Comparison of ENCODE assay signal across 9 mouse cellular contexts in the genomic region with DNA sequence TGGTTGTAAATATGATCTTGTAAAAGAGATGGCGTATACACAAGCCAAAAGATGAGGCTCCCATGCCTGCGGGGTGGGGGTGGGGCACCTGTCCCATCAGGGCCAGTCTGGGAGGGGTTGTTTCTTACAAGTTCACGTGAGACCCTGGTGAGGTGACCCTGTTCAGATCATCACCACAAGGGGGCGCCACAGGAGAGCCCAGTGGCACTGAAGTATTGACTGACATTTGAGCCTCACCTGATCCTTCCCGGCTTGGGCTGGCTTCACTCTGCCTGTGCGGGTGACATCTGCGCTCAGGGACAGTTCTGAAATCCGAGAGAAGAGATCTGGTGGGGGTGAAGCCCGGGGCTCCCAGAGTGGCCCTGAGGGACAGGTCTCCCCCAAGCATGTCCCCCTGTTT. TPM values are rescaled to one million over a fixed set of nuclear protein-coding genes. Genes with fewer than 3 reads are reported as not detected.
A peak's percentile ranks its signal among the peaks of the same experiment; 100 is the strongest.
DNase-seq lines count a peak whose midpoint lies in the region; ATAC-seq and TF ChIP-seq lines count a peak whose summit lies in the region.
"Had no signal": no experiment of that assay in that cellular context is flagged by ENCODE, and none has a peak within 500 bp of the region (broad histone marks: within the 10 kb centered on the region; RNA-seq: fewer than 3 reads in every experiment).

No protein-coding gene starts in this region.

- H3K27me3 ChIP-seq in intestine, postnatal 0 days (replicated peaks; ENCODE audit: control insufficient read depth, insufficient read depth, low read length) = no peaks in the 10 kb centered on the region

- no peaks in the 10 kb centered on the region for H3K9me3 ChIP-seq in intestine, postnatal 0 days (ENCODE audit: control insufficient read depth)

- peak; percentile 53 for ATAC-seq in intestine, postnatal 0 days

- H3K36me3 ChIP-seq in intestine, postnatal 0 days (ENCODE audit: control insufficient read depth, insufficient read depth) = no peaks in the 10 kb centered on the region

- 11% methylated on average over 9 of the region's 9 CpGs for WGBS in intestine, postnatal 0 days

- H3K27ac ChIP-seq in cortical plate, adult 2 months (ENCODE audit: insufficient read depth, low read length) = no peak overlapping the region
- no peak overlapping the region for H3K27ac ChIP-seq in intestine, postnatal 0 days (ENCODE audit: low read depth, low read length)

- no peaks in the 10 kb centered on the region for H3K4me1 ChIP-seq in cortical plate, adult 2 months (ENCODE audit: control insufficient read depth, insufficient read depth, low read length)
- no peaks in the 10 kb centered on the region for H3K4me1 ChIP-seq in intestine, postnatal 0 days (replicated peaks; ENCODE audit: control insufficient read depth, insufficient read depth, low read length)

- TF ChIP-seq POLR2A in cortical plate, adult 2 months (IDR thresholded peaks at IDR 0.05; ENCODE audit: extremely low read depth, insufficient read depth, low read length) = no peak

- peak; percentile 71 for DNase-seq in adrenal gland, postnatal 10 days
- DNase-seq in adrenal gland, adult 2 months = no peak
- peak; percentile 45 for DNase-seq in ovary, postnatal 14 days (ENCODE audit: low spot score)
- DNase-seq in ovary, postnatal 10 days (ENCODE audit: low spot score) = no peak
- DNase-seq in lung, postnatal 4 days = peak; percentile 59 to 68
- DNase-seq in thymus, postnatal 0 days (ENCODE audit: low spot score) = peak; percentile 81

- peak; percentile 39; the same call in 1 of the 2 replicates for TF ChIP-seq CTCF in cortical plate, adult 2 months (IDR thresholded peaks at IDR 0.05; ENCODE audit: extremely low read depth, insufficient read depth, low read length)
- peak; percentile 87 for TF ChIP-seq CTCF in intestine, postnatal 0 days (IDR thresholded peaks at IDR 0.05; ENCODE audit: low read depth)

- H3K9ac ChIP-seq in intestine, postnatal 0 days (ENCODE audit: low read depth, low read length) = no peak overlapping the region

- no peak overlapping the region for H3K4me3 ChIP-seq in cortical plate, adult 2 months (ENCODE audit: insufficient read depth, low read length)
- no peak overlapping the region for H3K4me3 ChIP-seq in intestine, postnatal 0 days (ENCODE audit: low read depth, low read length)

- no peak overlapping the region for H3K4me2 ChIP-seq in intestine, postnatal 0 days (replicated peaks; ENCODE audit: low read depth)

RNA-seq across cellular contexts. Expression of a gene that starts 10.9 kb away (rescaled TPM):
- 1 to 10 TPM; 1.1 to 1.2 TPM for total RNA-seq in adrenal gland, postnatal 10 days (2021)
- total RNA-seq in adrenal gland, adult 2 months (2021) = 1 to 10 TPM in 1 of 2 experiments, under 1 TPM in 1; 0.62 to 1.8 TPM
- polyA plus RNA-seq in adrenal gland, adult 2 months (2012; rRNA removed) = 0.76 and 0.99 TPM in 2 replicates
- polyA plus RNA-seq in cortical plate, adult 2 months (2012; rRNA removed) = 0.11 and 0.31 TPM in 2 replicates
- polyA plus RNA-seq in intestine, postnatal 0 days (2015; fragmentation: Nextera tagmentation; extraction: Ambion mirVana) = 5.4 and 5.5 TPM in 2 replicates
- polyA plus RNA-seq in thymus, postnatal 0 days (2015; fragmentation: Nextera tagmentation; extraction: Ambion mirVana) = 12.4 and 13.0 TPM in 2 replicates
- total RNA-seq: left cerebral cortex, postnatal 14 days had no signal

RNA-seq across cellular contexts. Expression of a gene that starts 20.7 kb away (rescaled TPM):
- under 1 TPM in 1 of 2 experiments, not detected in 1; 0.55 TPM for total RNA-seq in adrenal gland, postnatal 10 days (2021)
- total RNA-seq in adrenal gland, adult 2 months (2021) = not detected
- not detected in 2 replicates for polyA plus RNA-seq in adrenal gland, adult 2 months (2012; rRNA removed)
- 0.72 and 1.1 TPM in 2 replicates for polyA plus RNA-seq in cortical plate, adult 2 months (2012; rRNA removed)
- not detected in 2 replicates for polyA plus RNA-seq in intestine, postnatal 0 days (2015; fragmentation: Nextera tagmentation; extraction: Ambion mirVana)
- polyA plus RNA-seq in thymus, postnatal 0 days (2015; fragmentation: Nextera tagmentation; extraction: Ambion mirVana) = 0.46 and 0.77 TPM in 2 replicates

RNA-seq across cellular contexts. Expression of a gene that starts 47.3 kb away (rescaled TPM):
- total RNA-seq in adrenal gland, postnatal 10 days (2021) = under 1 TPM in 1 of 2 experiments, not detected in 1; 0.24 TPM
- total RNA-seq in adrenal gland, adult 2 months (2021) = not detected
- not detected in 2 replicates for polyA plus RNA-seq in adrenal gland, adult 2 months (2012; rRNA removed)
- polyA plus RNA-seq in cortical plate, adult 2 months (2012; rRNA removed) = not detected in 2 replicates
- 0.83 and 0.85 TPM in 2 replicates for polyA plus RNA-seq in intestine, postnatal 0 days (2015; fragmentation: Nextera tagmentation; extraction: Ambion mirVana)
- polyA plus RNA-seq in thymus, postnatal 0 days (2015; fragmentation: Nextera tagmentation; extraction: Ambion mirVana) = 1.2 and 1.5 TPM in 2 replicates

Comparison
In these comparisons a context has a peak if more than half of its experiments do, and no peak if none do; other contexts are left out.
1. DNase-seq: peak in adrenal gland, postnatal 10 days (single experiment), ovary, postnatal 14 days (single experiment), lung, postnatal 4 days (2 of 2) and thymus, postnatal 0 days (single experiment); none in adrenal gland, adult 2 months (single experiment) and ovary, postnatal 10 days (single experiment).